ENCODE assay signal across 7 mouse cellular contexts in genomic region chr7:84409241-84409895, GRCm38 (mm10). TPM values are rescaled to one million over a fixed set of nuclear protein-coding genes. Genes with fewer than 3 reads are reported as not detected.
A peak's percentile ranks its signal among the peaks of the same experiment; 100 is the strongest.
DNase-seq lines count a peak whose midpoint lies in the region; ATAC-seq and TF ChIP-seq lines count a peak whose summit lies in the region.

No protein-coding gene starts in this region.

- peak overlapping the region; percentile 87 for H3K9ac ChIP-seq in ES-E14 (ENCODE audit: insufficient read depth, low read depth, low read length, poor library complexity, severe bottlenecking)
- H3K9ac ChIP-seq in midbrain, embryonic 15.5 days: peak overlapping the region; percentile 97

- H3K4me1 ChIP-seq in ES-E14 (ENCODE audit: control insufficient read depth in 2 of 2, insufficient read depth in 2 of 2, low read length in 2 of 2, poor library complexity in 1 of 2): 0 out of 4 replicates have a peak, but pooled peaks cover 0 to 1% of the 10 kb centered on the region in 2 experiments
- H3K4me1 ChIP-seq in midbrain, embryonic 15.5 days: peaks cover 39% of the 10 kb centered on the region

- in situ Hi-C loops in ES-E14 (cut with MboI; ENCODE audit: low sequenced_read_pairs in 2 of 2, unreplicated experiment in 2 of 2): no loop called here

- ATAC-seq in inflammation-experienced regulatory T-cells, adult 6 months: peak; percentile 47
- peak; percentile 82 for ATAC-seq in midbrain, embryonic 15.5 days (replicated peaks)
- no peak for ATAC-seq in erythroid progenitor cell, adult 5-6 weeks (replicated peaks; ENCODE audit: low FRiP score, poor library complexity, severe bottlenecking)

- peak; percentile 20 for DNase-seq in ES-E14 (ENCODE audit: low read depth, low spot score)
- peak; percentile 47 for DNase-seq in adrenal gland, adult 2 months
- peak; percentile 33 for DNase-seq in fat pad, adult 2 months (ENCODE audit: extremely low read depth, low read depth, low spot score)
- peak; percentile 62 to 70 for DNase-seq in left cerebral cortex, postnatal 25 days (ENCODE audit: low spot score in 2 of 2)

- WGBS in midbrain, embryonic 15.5 days: under 1% methylated on average over 39 of the region's 39 CpGs

- no peak overlapping the region for H3K27ac ChIP-seq in ES-E14 (ENCODE audit: insufficient read depth, low read depth, low read length, poor library complexity, severe bottlenecking)
- peak overlapping the region; percentile 97 for H3K27ac ChIP-seq in midbrain, embryonic 15.5 days

- H3K36me3 ChIP-seq in ES-E14 (ENCODE audit: control insufficient read depth, insufficient read depth, low read length, poor library complexity, severe bottlenecking): no peaks in the 10 kb centered on the region
- H3K36me3 ChIP-seq in midbrain, embryonic 15.5 days (replicated peaks): no peaks in the 10 kb centered on the region

- no peaks in the 10 kb centered on the region for H3K27me3 ChIP-seq in midbrain, embryonic 15.5 days (replicated peaks)

- peak overlapping the region; percentile 76 for H3K4me2 ChIP-seq in midbrain, embryonic 15.5 days

- intact Hi-C loops in left cerebral cortex, postnatal 25 days (cut with DNase I): loop anchor here (1.0 to 5.0 kb wide), 2 partner anchors 38 to 173 kb away; no protein-coding TSS in a partner anchor

- no peaks in the 10 kb centered on the region for H3K9me3 ChIP-seq in ES-E14 (ENCODE audit: control insufficient read depth, insufficient read depth, low read depth, low read length)
- H3K9me3 ChIP-seq in midbrain, embryonic 15.5 days: no peaks in the 10 kb centered on the region

- H3K4me3 ChIP-seq in ES-E14 (ENCODE audit: insufficient read depth in 1 of 2, low read depth in 1 of 2, low read length in 2 of 2, poor library complexity in 1 of 2, severe bottlenecking in 1 of 2): peak overlapping the region; percentile 83 to 90
- peak overlapping the region; percentile 80 for H3K4me3 ChIP-seq in midbrain, embryonic 15.5 days

TF ChIP-seq in ES-E14, 5 proteins besides CTCF, POLR2A, EP300 and RAD21:
- TF ChIP-seq ZC3H11A (IDR thresholded peaks at IDR 0.05; ENCODE audit: borderline replicate concordance, low read depth, low read length): no peak
- peak; percentile 33; the same call in 1 of the 2 replicates for TF ChIP-seq ZNF384 (IDR thresholded peaks at IDR 0.05; ENCODE audit: low read depth, low read length)

RNA-seq across cellular contexts. Expression of gene Arnt2, which starts 0.6 kb away (rescaled TPM):
- 2.8 and 3.2 TPM in 2 replicates for total RNA-seq in ES-E14 (2012; rRNA removed)
- total RNA-seq in adrenal gland, adult 2 months (2021): 10 to 100 TPM; 27.2 to 40.0 TPM
- 18.5 and 20.2 TPM in 2 replicates for polyA plus RNA-seq in adrenal gland, adult 2 months (2012; rRNA removed)
- 1 to 10 TPM; 4.6 to 7.2 (median 5.6) TPM for polyA plus RNA-seq in inflammation-experienced regulatory T-cells, adult 6 months (2017; shearing (Covaris generic))
- total RNA-seq in left cerebral cortex, postnatal 25 days (2021): 100 to 1,000 TPM; 219 to 226 TPM
- 88.4 and 96.8 TPM in 2 replicates for polyA plus RNA-seq in midbrain, embryonic 15.5 days (2015; fragmentation: Nextera tagmentation; extraction: Ambion mirVana)
- not detected in 2 replicates for total RNA-seq in erythroid progenitor cell, adult 5-6 weeks (2015; ENCODE audit: low replicate concordance)
- total RNA-seq in erythroid progenitor cell, adult 5-6 weeks (2017; ENCODE audit: low replicate concordance): under 0.01 TPM in 1 of 2 replicates, not detected in the other

Comparison
In these comparisons a context has a peak if more than half of its experiments do, and no peak if none do; other contexts are left out.
1. RNA of gene Arnt2, which starts 0.6 kb away (total RNA-seq): 219 to 226 TPM in left cerebral cortex, postnatal 25 days; 27.2 to 40.0 TPM in adrenal gland, adult 2 months, 2.8 to 3.2 TPM in ES-E14 and under 0.01 TPM in erythroid progenitor cell, adult 5-6 weeks; every median in the first group is over 4 times any median in the second.
2. Peak in every context shown above with its lines, with median percentiles within 50 percentile points of each other: DNase-seq.